Comparison of ENCODE assay signal across 8 mouse cellular contexts in genomic region chr15:91301366-91301765, GRCm38 (mm10).
DNase-seq lines count a peak whose midpoint lies in the region; ATAC-seq and TF ChIP-seq lines count a peak whose summit lies in the region.

No protein-coding gene starts in this region.

- H3K79me2 ChIP-seq in liver, adult 2 months (ENCODE audit: control insufficient read depth, insufficient read depth, low read length): no peaks in the 10 kb centered on the region

- TF ChIP-seq CTCF in liver, adult 2 months (IDR thresholded peaks at IDR 0.05; ENCODE audit: low read depth, low read length): peak; percentile 74

- no peak overlapping the region for H3K4me2 ChIP-seq in kidney, embryonic 16.5 days (replicated peaks; ENCODE audit: low read depth, low read length)

- peak; percentile 90 for DNase-seq in 3T3-L1 (ENCODE audit: low read depth, low spot score)
- peak; percentile 73 to 96 for DNase-seq in adrenal gland, adult (ENCODE audit: inconsistent age in 2 of 2, low spot score in 1 of 2)
- peak; percentile 92 for DNase-seq in embryo, embryonic 10 days (ENCODE audit: low spot score)
- peak; percentile 68 for DNase-seq in gastrocnemius, postnatal 25 days
- peak; percentile 62 for DNase-seq in liver, adult 2 months (ENCODE audit: extremely low read depth, low read depth, low spot score)
- DNase-seq in ovary, postnatal 10 days (ENCODE audit: low spot score): peak; percentile 89
- peak; percentile 69 for DNase-seq in thymus, postnatal 14 days

- no peak overlapping the region for H3K27ac ChIP-seq in kidney, embryonic 16.5 days (ENCODE audit: low read length)
- H3K27ac ChIP-seq in liver, adult 2 months (replicated peaks; ENCODE audit: insufficient read depth, low read depth, low read length): no peak overlapping the region

- no peaks in the 10 kb centered on the region for H3K4me1 ChIP-seq in kidney, embryonic 16.5 days (ENCODE audit: insufficient read depth, low read length)
- no peaks in the 10 kb centered on the region for H3K4me1 ChIP-seq in liver, adult 2 months (ENCODE audit: control insufficient read depth, insufficient read depth, low read length)

- no peak for TF ChIP-seq POLR2A in liver, adult 2 months (IDR thresholded peaks at IDR 0.05; ENCODE audit: extremely low read depth, insufficient read depth, low read length)

- WGBS in kidney, embryonic 16.5 days: 6% methylated on average over 3 of the region's 3 CpGs
- 3% methylated on average over 3 of the region's 3 CpGs for WGBS in liver, adult 2 months

- no peaks in the 10 kb centered on the region for H3K9me3 ChIP-seq in kidney, embryonic 16.5 days (ENCODE audit: low read length)

- no peak overlapping the region for H3K9ac ChIP-seq in kidney, embryonic 16.5 days (replicated peaks; ENCODE audit: low read length)
- no peak overlapping the region for H3K9ac ChIP-seq in liver, adult 2 months (ENCODE audit: low read depth, low read length)

- no peaks in the 10 kb centered on the region for H3K27me3 ChIP-seq in kidney, embryonic 16.5 days (ENCODE audit: insufficient read depth, low read length)
- H3K27me3 ChIP-seq in liver, adult 2 months (ENCODE audit: control insufficient read depth, insufficient read depth, low read length): no peaks in the 10 kb centered on the region

- no peak overlapping the region for H3K4me3 ChIP-seq in kidney, embryonic 16.5 days (ENCODE audit: low read length)
- H3K4me3 ChIP-seq in liver, adult 2 months (ENCODE audit: insufficient read depth, low read depth, low read length): no peak overlapping the region

- ATAC-seq in kidney, embryonic 16.5 days (ENCODE audit: low FRiP score, low TSS enrichment): peak; percentile 70; the same call in 1 of the 2 replicates

- no peaks in the 10 kb centered on the region for H3K36me3 ChIP-seq in kidney, embryonic 16.5 days (ENCODE audit: insufficient read depth, low read length)
- H3K36me3 ChIP-seq in liver, adult 2 months (ENCODE audit: control insufficient read depth, insufficient read depth, low read length): no peaks in the 10 kb centered on the region
